Mouse (Mus musculus) c-Kit-negative CD71-positive TER-119-positive erythroid progenitor cells, embryonic 14.5 days (primary cell): ENCODE data around the gene Il3.
"Not testable (repeated sequence)": the region's sequence is repeated elsewhere in the genome, so short reads cannot be mapped to it uniquely, and the experiment has no call there.

ENCODE experiments used
- DNase-seq: peaks from one replicate; pipeline ENCODE4 v3.0.0-alpha.2; 2013; ENCODE audit warnings: low read depth, low spot score

Gene Il3

GRCm38 (mm10) chr11:54267177-54267576, at the start of gene Il3:
Gene Il3 (minus strand): TSS chr11:54267277.
- no peak for DNase-seq

- DNase-seq = no peak
Measured at GRCm38 (mm10) chr11:54315336-54315735, 48.3 kb upstream of the Il3 start.

GRCm38 (mm10) chr11:54314740-54315139, 47.7 kb upstream of the Il3 start:
- no peak for DNase-seq

- no peak for DNase-seq
Measured at GRCm38 (mm10) chr11:54313391-54314360, 46.6 kb upstream of the Il3 start.

GRCm38 (mm10) chr11:54312603-54313002, 45.5 kb upstream of the Il3 start:
- DNase-seq = no peak

- no peak for DNase-seq
Measured at GRCm38 (mm10) chr11:54312021-54312420, 44.9 kb upstream of the Il3 start.

- no peak for DNase-seq
Measured at GRCm38 (mm10) chr11:54310588-54310987, 43.5 kb upstream of the Il3 start.

- DNase-seq = no peak
Measured at GRCm38 (mm10) chr11:54307139-54307816, 40.2 kb upstream of the Il3 start.

GRCm38 (mm10) chr11:54305331-54305730, 38.3 kb upstream of the Il3 start:
- DNase-seq = no peak

- no peak for DNase-seq
Measured at GRCm38 (mm10) chr11:54304471-54304873, 37.4 kb upstream of the Il3 start.

- DNase-seq = no peak
Measured at GRCm38 (mm10) chr11:54303728-54304470, 36.8 kb upstream of the Il3 start, which contains the start of gene Acsl6. Gene Acsl6 (plus strand): TSS chr11:54303798.

- DNase-seq = no peak
Measured at GRCm38 (mm10) chr11:54303076-54303727, 36.1 kb upstream of the Il3 start.

- DNase-seq = no peak
Measured at GRCm38 (mm10) chr11:54302606-54303005, 35.5 kb upstream of the Il3 start.

GRCm38 (mm10) chr11:54301994-54302393, 34.9 kb upstream of the Il3 start:
- no peak for DNase-seq

GRCm38 (mm10) chr11:54298777-54299176, 31.7 kb upstream of the Il3 start:
- DNase-seq = no peak

- not testable (repeated sequence) for DNase-seq
Measured at GRCm38 (mm10) chr11:54297471-54297870, 30.4 kb upstream of the Il3 start.

GRCm38 (mm10) chr11:54296734-54297133, 29.7 kb upstream of the Il3 start:
- DNase-seq = no peak

- DNase-seq = no peak
Measured at GRCm38 (mm10) chr11:54295971-54296370, 28.9 kb upstream of the Il3 start.

- DNase-seq = no peak
Measured at GRCm38 (mm10) chr11:54293980-54294807, 27.1 kb upstream of the Il3 start.

GRCm38 (mm10) chr11:54292163-54292562, 25.1 kb upstream of the Il3 start:
- no peak for DNase-seq
